Comparison of ENCODE assay signal across 8 mouse cellular contexts in genomic region chr9:8901647-8902131, GRCm38 (mm10). TPM values are rescaled to one million over a fixed set of nuclear protein-coding genes. Genes with fewer than 3 reads are reported as not detected.
DNase-seq lines count a peak whose midpoint lies in the region; ATAC-seq lines count a peak whose summit lies in the region.

No protein-coding gene starts in this region.

- peaks cover 18% of the 10 kb centered on the region for H3K4me1 ChIP-seq in embryonic facial prominence, embryonic 12.5 days
- peaks cover 26% of the 10 kb centered on the region for H3K4me1 ChIP-seq in hindbrain, embryonic 10.5 days (replicated peaks)
- H3K4me1 ChIP-seq in lung, embryonic 16.5 days (replicated peaks; ENCODE audit: control insufficient read depth, insufficient read depth, low read length): peaks cover 14% of the 10 kb centered on the region

- peak overlapping the region; percentile 95 for H3K4me2 ChIP-seq in embryonic facial prominence, embryonic 12.5 days (replicated peaks)
- peak overlapping the region; percentile 88 for H3K4me2 ChIP-seq in lung, embryonic 16.5 days (ENCODE audit: low read depth, low read length)

- no peak overlapping the region for H3K27ac ChIP-seq in embryonic facial prominence, embryonic 12.5 days
- peak overlapping the region; percentile 75 for H3K27ac ChIP-seq in hindbrain, embryonic 10.5 days
- H3K27ac ChIP-seq in lung, embryonic 16.5 days (ENCODE audit: low read length): no peak overlapping the region

- peak overlapping the region; percentile 53 for H3K9ac ChIP-seq in embryonic facial prominence, embryonic 12.5 days
- peak overlapping the region; percentile 42 for H3K9ac ChIP-seq in lung, embryonic 16.5 days (ENCODE audit: low read length)

- peak; percentile 23 for DNase-seq in urinary bladder, adult 2 months (ENCODE audit: low spot score)
- DNase-seq in urinary bladder, postnatal 10 days (ENCODE audit: low spot score): no peak
- DNase-seq in hindbrain, embryonic 10.5 days (ENCODE audit: low spot score): peak; percentile 59
- peak; percentile 44 to 56 for DNase-seq in layer of hippocampus, postnatal 36 days
- DNase-seq in retina, postnatal 7 days (ENCODE audit: low read depth, low spot score): peak; percentile 6

- H3K4me3 ChIP-seq in embryonic facial prominence, embryonic 12.5 days: peak overlapping the region; percentile 58
- H3K4me3 ChIP-seq in hindbrain, embryonic 10.5 days: peak overlapping the region; percentile 71
- peak overlapping the region; percentile 57 for H3K4me3 ChIP-seq in lung, embryonic 16.5 days (ENCODE audit: low read length)

- H3K27me3 ChIP-seq in embryonic facial prominence, embryonic 12.5 days: peaks cover 43% of the 10 kb centered on the region
- H3K27me3 ChIP-seq in hindbrain, embryonic 10.5 days (ENCODE audit: insufficient read depth, poor library complexity, severe bottlenecking): peaks cover 54% of the 10 kb centered on the region
- H3K27me3 ChIP-seq in lung, embryonic 16.5 days (ENCODE audit: control insufficient read depth, insufficient read depth, low read depth, low read length): peaks cover 36% of the 10 kb centered on the region

- H3K9me3 ChIP-seq in embryonic facial prominence, embryonic 12.5 days: no peaks in the 10 kb centered on the region
- H3K9me3 ChIP-seq in hindbrain, embryonic 10.5 days: 0 out of 2 replicates have a peak, but pooled peaks cover 3% of the 10 kb centered on the region
- H3K9me3 ChIP-seq in lung, embryonic 16.5 days (ENCODE audit: control insufficient read depth, low read length): no peaks in the 10 kb centered on the region

- under 1% methylated on average over 48 of the region's 49 CpGs for WGBS in embryonic facial prominence, embryonic 12.5 days
- WGBS in hindbrain, embryonic 10.5 days: under 1% methylated on average over 49 of the region's 49 CpGs
- WGBS in lung, embryonic 16.5 days: under 1% methylated on average over 44 of the region's 49 CpGs

- no peaks in the 10 kb centered on the region for H3K36me3 ChIP-seq in embryonic facial prominence, embryonic 12.5 days
- H3K36me3 ChIP-seq in hindbrain, embryonic 10.5 days: no peaks in the 10 kb centered on the region
- no peaks in the 10 kb centered on the region for H3K36me3 ChIP-seq in lung, embryonic 16.5 days (ENCODE audit: control insufficient read depth, insufficient read depth, low read length)

- ATAC-seq in embryonic facial prominence, embryonic 12.5 days (ENCODE audit: insufficient number of reproducible peaks, insufficient read depth, low FRiP score, low TSS enrichment): peak; percentile 42
- peak; percentile 69 for ATAC-seq in lung, embryonic 16.5 days (ENCODE audit: low read depth)
- no peak for ATAC-seq in CD4-positive, CD25-positive, alpha-beta regulatory T cell, adult 4 months

RNA-seq across cellular contexts. Expression of gene Pgr, which starts 2.1 kb away (rescaled TPM):
- 0.23 and 0.34 TPM in 2 replicates for polyA plus RNA-seq in urinary bladder, adult 2 months (2012; rRNA removed)
- polyA plus RNA-seq in embryonic facial prominence, embryonic 12.5 days (2016; fragmentation: Nextera tagmentation; extraction: Ambion mirVana): 0.19 and 0.33 TPM in 2 replicates
- polyA plus RNA-seq in hindbrain, embryonic 10.5 days (2016; fragmentation: Nextera tagmentation; extraction: Ambion mirVana): 0.22 and 0.26 TPM in 2 replicates
- 10 to 100 TPM; 10.4 to 10.7 TPM for total RNA-seq in layer of hippocampus, postnatal 36 days (2021)
- polyA plus RNA-seq in lung, embryonic 16.5 days (2015; fragmentation: Nextera tagmentation; extraction: Ambion mirVana): 0.24 and 0.34 TPM in 2 replicates
- polyA plus RNA-seq in CD4-positive, CD25-positive, alpha-beta regulatory T cell, adult 4 months (2017; shearing (Covaris generic)): not detected
